Mouse (Mus musculus) erythroblast, embryonic 14.5 days (primary cell): Measurements from ENCODE around the gene Sgk2.

ENCODE experiments used
- GATA1 ChIP-seq: IDR thresholded peaks from 2 replicates; pipeline ENCODE4 v1.6.1; 2012; ENCODE audit warnings: low read length, inconsistent platforms, mixed read lengths
- TAL1 ChIP-seq: IDR thresholded peaks from 3 replicates; pipeline ENCODE4 v1.6.1; 2012; ENCODE audit warnings: low read length, inconsistent platforms, mixed read lengths

- TF ChIP-seq GATA1 (no peak), TAL1 (no peak)
These were observed 39.4 kb upstream of the Sgk2 start for GRCm38 (mm10) chr2:162947736-162948135.
